ENCODE assay signal across 24 mouse cellular contexts in the genomic region with DNA sequence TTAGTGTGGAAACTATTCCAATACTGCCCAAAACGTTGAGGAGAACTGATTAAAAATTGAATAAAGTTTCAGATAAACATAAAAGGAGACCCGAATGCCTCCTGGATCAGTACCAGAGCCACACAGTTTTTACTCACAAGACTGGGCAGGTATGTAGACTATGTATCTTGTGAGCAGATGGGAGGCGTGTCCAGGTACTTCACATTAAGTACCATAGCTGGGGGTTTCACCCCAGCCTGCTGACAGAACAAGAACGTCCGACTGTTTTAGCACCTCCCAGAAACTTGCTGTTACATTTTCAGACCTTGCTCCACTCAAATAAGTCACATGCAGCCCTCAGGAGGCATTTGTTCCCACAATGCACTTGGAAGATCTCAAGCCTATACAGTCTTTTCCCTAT.
"Had no signal": no experiment of that assay in that cellular context is flagged by ENCODE, and none has a peak within 500 bp of the region (broad histone marks: within the 10 kb centered on the region; RNA-seq: fewer than 3 reads in every experiment).

No protein-coding gene starts in this region.

- H3K9ac ChIP-seq: forebrain, postnatal 0 days; heart, embryonic 13.5 days; heart, embryonic 15.5 days; hindbrain, embryonic 13.5 days; hindbrain, embryonic 15.5 days; kidney, embryonic 15.5 days had no signal

- H3K4me3 ChIP-seq: heart, adult 2 months; heart, embryonic 13.5 days; heart, embryonic 15.5 days; hindbrain, embryonic 13.5 days; hindbrain, embryonic 15.5 days; kidney, embryonic 15.5 days had no signal

- H3K4me2 ChIP-seq: heart, embryonic 11.5 days; heart, embryonic 13.5 days; heart, embryonic 15.5 days; hindbrain, embryonic 13.5 days; hindbrain, embryonic 15.5 days; kidney, embryonic 15.5 days had no signal

- ATAC-seq: forebrain, postnatal 0 days; hindbrain, postnatal 0 days; intestine, embryonic 16.5 days had no signal

- H3K4me1 ChIP-seq: heart, embryonic 13.5 days; heart, embryonic 15.5 days; hindbrain, embryonic 13.5 days; hindbrain, embryonic 15.5 days; kidney, embryonic 15.5 days had no signal

- H3K9me3 ChIP-seq: heart, embryonic 13.5 days; heart, embryonic 15.5 days; hindbrain, embryonic 13.5 days; hindbrain, embryonic 15.5 days; kidney, embryonic 15.5 days had no signal

- H3K27ac ChIP-seq: heart, adult 2 months; heart, embryonic 13.5 days; heart, embryonic 15.5 days; hindbrain, embryonic 13.5 days; hindbrain, embryonic 15.5 days; hindbrain, postnatal 0 days; kidney, embryonic 15.5 days; kidney, postnatal 0 days had no signal

- H3K27me3 ChIP-seq: heart, embryonic 13.5 days; heart, embryonic 15.5 days; hindbrain, embryonic 13.5 days; hindbrain, embryonic 15.5 days; kidney, embryonic 15.5 days had no signal

- DNase-seq: forebrain, postnatal 0 days; gastrocnemius, postnatal 14 days; gastrocnemius, postnatal 36 days; heart, adult 11 months; heart, adult 2 months; heart, postnatal 14 days; heart, postnatal 36 days; kidney, adult 11 months; kidney, adult 2 months; kidney, adult 9 months; kidney, postnatal 14 days; kidney, postnatal 36 days; layer of hippocampus, adult 9-11 months; layer of hippocampus, postnatal 36 days; left cerebral cortex, postnatal 4 days had no signal

- H3K36me3 ChIP-seq: heart, embryonic 15.5 days; hindbrain, embryonic 13.5 days; hindbrain, embryonic 15.5 days; kidney, embryonic 15.5 days had no signal
